Mouse (Mus musculus) liver, embryonic 13.5 days (tissue): ENCODE measurements around the gene Thnsl1. TPM values are rescaled to one million over a fixed set of nuclear protein-coding genes. Genes with fewer than 3 reads are reported as not detected.
A peak's percentile ranks its signal among the peaks of the same experiment; 100 is the strongest.
"Not testable (repeated sequence)": the region's sequence is repeated elsewhere in the genome, so short reads cannot be mapped to it uniquely, and the experiment has no call there.

Experiments
- ATAC-seq: fragments of 200-750 bp; cut with Nextera tagmentation; 2 replicates; pipeline ENCODE4 v1.8.0; 2017; ENCODE audit warnings: low read depth, mild to moderate bottlenecking, moderate number of reproducible peaks, moderate library complexity
- DNase-seq: peaks from one replicate; pipeline ENCODE4 v3.0.0; 2022
- H3K27ac ChIP-seq: fragments of 300-500 bp; sonication (generic); 2 replicates; pipeline ENCODE4 v1.5.1; 2015; ENCODE audit warnings: moderate library complexity, mild to moderate bottlenecking, inconsistent platforms
- H3K27me3 ChIP-seq: fragments of 300-500 bp; sonication (generic); 2 replicates; pipeline ENCODE4 v1.6.1; 2015; ENCODE audit warnings: mild to moderate bottlenecking, inconsistent platforms
- H3K36me3 ChIP-seq: fragments of 300-500 bp; sonication (generic); 2 replicates; pipeline ENCODE4 v1.6.1; 2015; ENCODE audit warnings: mild to moderate bottlenecking, inconsistent platforms
- H3K4me1 ChIP-seq: fragments of 300-500 bp; sonication (generic); replicated peaks from 2 replicates; pipeline ENCODE4 v1.6.1; 2015; ENCODE audit warnings: inconsistent platforms
- H3K4me2 ChIP-seq: fragments of 300-500 bp; sonication (generic); 2 replicates; pipeline ENCODE4 v1.6.1; 2015; ENCODE audit warnings: inconsistent platforms, mild to moderate bottlenecking, moderate library complexity
- H3K4me3 ChIP-seq: fragments of 300-500 bp; sonication (generic); replicated peaks from 2 replicates; pipeline ENCODE4 v1.5.1; 2015; ENCODE audit warnings: mild to moderate bottlenecking, inconsistent platforms
- H3K9ac ChIP-seq: fragments of 300-500 bp; sonication (generic); 2 replicates; pipeline ENCODE4 v1.6.1; 2015; ENCODE audit warnings: mild to moderate bottlenecking, inconsistent platforms
- H3K9me3 ChIP-seq: fragments of 300-500 bp; sonication (generic); replicated peaks from 2 replicates; pipeline ENCODE4 v1.6.1; 2016; ENCODE audit warnings: inconsistent platforms
- WGBS: fragments of 180-500 bp; shearing (Covaris S2); methylation state at CpG from one replicate; pipeline ENCODE4 v1.1.7; 2015; ENCODE audit not compliant: insufficient replicate concordance; 5-methylcytosine and 5-hydroxymethylcytosine counted together
- polyA plus RNA-seq: library from polyadenylated mRNA; unstranded; fragments of >200 nt; fragmentation: Nextera tagmentation; extraction: Ambion mirVana; gene quantifications from 2 replicates; pipeline ENCODE4 v1.2.1, GENCODE M21; 2015

The Thnsl1 gene
- polyA plus RNA-seq, 1 experiment from 2014 or later: 1.7 TPM

- not testable (repeated sequence) for H3K9me3 ChIP-seq, H3K36me3 ChIP-seq, H3K9ac ChIP-seq, H3K27me3 ChIP-seq, ATAC-seq, DNase-seq, H3K27ac ChIP-seq, H3K4me1 ChIP-seq, H3K4me3 ChIP-seq, H3K4me2 ChIP-seq
- WGBS: 42% methylated on average over 4 of the region's 6 CpGs
Measured at GRCm38 (mm10) chr2:21244104-21244503, 38.6 kb downstream of the Thnsl1 start.

- no peak; the same call in 1 of the 2 replicates for ATAC-seq
- no peak overlapping the region for H3K27ac ChIP-seq
Measured at GRCm38 (mm10) chr2:21244986-21245385, 39.5 kb downstream of the Thnsl1 start.

GRCm38 (mm10) chr2:21245477-21246102, 40.1 kb downstream of the Thnsl1 start:
- Histone ChIP-seq H3K9ac (no peak overlapping the region), H3K27me3 (no peaks in the 10 kb centered on the region), H3K9me3 (no peaks in the 10 kb centered on the region), H3K4me1 (no peaks in the 10 kb centered on the region), H3K4me2 (no peak overlapping the region), H3K36me3 (no peaks in the 10 kb centered on the region), H3K4me3 (no peak overlapping the region), H3K27ac (peak overlapping the region; percentile 39; the same call in 1 of the 2 replicates)
- ATAC-seq (peak; percentile 93), DNase-seq (no peak)
- 50% methylated on average over 2 of the region's 2 CpGs for WGBS

More at GRCm38 (mm10) chr2:21244986-21245385, 39.5 kb downstream of the Thnsl1 start:
- 53% methylated on average over 4 of the region's 4 CpGs for WGBS
- no peaks in the 10 kb centered on the region for H3K27me3 ChIP-seq
- no peak overlapping the region for H3K9ac ChIP-seq
- no peaks in the 10 kb centered on the region for H3K9me3 ChIP-seq
- no peaks in the 10 kb centered on the region for H3K36me3 ChIP-seq
- DNase-seq: no peak
- H3K4me1 ChIP-seq: no peaks in the 10 kb centered on the region
- H3K4me3 ChIP-seq: no peak overlapping the region
- no peak overlapping the region for H3K4me2 ChIP-seq

- H3K36me3 ChIP-seq: no peaks in the 10 kb centered on the region
- H3K4me1 ChIP-seq: 0 out of 2 replicates have a peak, but pooled peaks cover 4% of the 10 kb centered on the region
- ATAC-seq (no peak), DNase-seq (no peak)
- H3K9ac ChIP-seq: no peak overlapping the region
- H3K27me3 ChIP-seq: no peaks in the 10 kb centered on the region
- no peak overlapping the region for H3K27ac ChIP-seq
- WGBS: 52% methylated on average over 3 of the region's 3 CpGs
- no peaks in the 10 kb centered on the region for H3K9me3 ChIP-seq
- no peak overlapping the region for H3K4me3 ChIP-seq
- H3K4me2 ChIP-seq: no peak overlapping the region
Measured at GRCm38 (mm10) chr2:21253644-21254043, 48.1 kb downstream of the Thnsl1 start.

- H3K36me3 ChIP-seq: no peaks in the 10 kb centered on the region
- no peaks in the 10 kb centered on the region for H3K27me3 ChIP-seq
- no peak overlapping the region for H3K4me2 ChIP-seq
- 0 out of 2 replicates have a peak, but pooled peaks cover 4% of the 10 kb centered on the region for H3K4me1 ChIP-seq
- DNase-seq: no peak
- no peak overlapping the region for H3K9ac ChIP-seq
- no peak overlapping the region for H3K4me3 ChIP-seq
- H3K27ac ChIP-seq: no peak overlapping the region
- H3K9me3 ChIP-seq: no peaks in the 10 kb centered on the region
- no peak for ATAC-seq
Measured at GRCm38 (mm10) chr2:21254308-21254707, 48.8 kb downstream of the Thnsl1 start.

- Histone ChIP-seq H3K27ac (no peak overlapping the region), H3K4me3 (no peak overlapping the region), H3K9ac (no peak overlapping the region), H3K4me1 (peaks cover 4% of the 10 kb centered on the region; the same call in 1 of the 2 replicates), H3K4me2 (no peak overlapping the region), H3K36me3 (no peaks in the 10 kb centered on the region), H3K27me3 (no peaks in the 10 kb centered on the region), H3K9me3 (no peaks in the 10 kb centered on the region)
- WGBS: 74% methylated on average over 4 of the region's 4 CpGs
- ATAC-seq (no peak), DNase-seq (no peak)
Measured at GRCm38 (mm10) chr2:21258281-21258680, 52.8 kb downstream of the Thnsl1 start.

GRCm38 (mm10) chr2:21259081-21259480, 53.6 kb downstream of the Thnsl1 start:
- WGBS: 42% methylated on average over 5 of the region's 5 CpGs
- Histone ChIP-seq H3K36me3 (no peaks in the 10 kb centered on the region), H3K9ac (no peak overlapping the region), H3K4me3 (no peak overlapping the region), H3K27me3 (no peaks in the 10 kb centered on the region), H3K4me2 (no peak overlapping the region), H3K4me1 (peaks cover 4% of the 10 kb centered on the region; the same call in 1 of the 2 replicates), H3K9me3 (no peaks in the 10 kb centered on the region), H3K27ac (no peak overlapping the region)
- ATAC-seq (peak; percentile 76), DNase-seq (no peak)

- Histone ChIP-seq H3K27me3 (no peaks in the 10 kb centered on the region), H3K4me2 (no peak overlapping the region), H3K4me3 (no peak overlapping the region), H3K27ac (no peak overlapping the region), H3K9ac (no peak overlapping the region), H3K36me3 (no peaks in the 10 kb centered on the region), H3K9me3 (no peaks in the 10 kb centered on the region), H3K4me1 (no peaks in the 10 kb centered on the region; the same call in 1 of the 2 replicates)
- WGBS: 63% methylated on average over 4 of the region's 4 CpGs
- ATAC-seq (no peak), DNase-seq (no peak)
Measured at GRCm38 (mm10) chr2:21260060-21260459, 54.5 kb downstream of the Thnsl1 start.

- no peaks in the 10 kb centered on the region for H3K36me3 ChIP-seq
Measured at GRCm38 (mm10) chr2:21261370-21262006, 56.0 kb downstream of the Thnsl1 start.

GRCm38 (mm10) chr2:21264031-21264430, 58.5 kb downstream of the Thnsl1 start:
- no peaks in the 10 kb centered on the region for H3K27me3 ChIP-seq
- no peak for DNase-seq

More at GRCm38 (mm10) chr2:21261370-21262006, 56.0 kb downstream of the Thnsl1 start:
- ATAC-seq (peak; percentile 72), DNase-seq (peak; percentile 48)
- Histone ChIP-seq H3K27ac (no peak overlapping the region), H3K4me1 (no peaks in the 10 kb centered on the region; the same call in 1 of the 2 replicates), H3K27me3 (no peaks in the 10 kb centered on the region), H3K4me2 (no peak overlapping the region), H3K9ac (no peak overlapping the region), H3K9me3 (no peaks in the 10 kb centered on the region), H3K4me3 (no peak overlapping the region)
- WGBS: 25% methylated on average over 4 of the region's 4 CpGs

More at GRCm38 (mm10) chr2:21264031-21264430, 58.5 kb downstream of the Thnsl1 start:
- WGBS: 69% methylated on average over 4 of the region's 4 CpGs
- H3K9ac ChIP-seq: no peak overlapping the region
- no peak overlapping the region for H3K4me3 ChIP-seq
- H3K4me2 ChIP-seq: no peak overlapping the region
- H3K9me3 ChIP-seq: no peaks in the 10 kb centered on the region
- no peak overlapping the region for H3K27ac ChIP-seq
- no peaks in the 10 kb centered on the region; the same call in 1 of the 2 replicates for H3K4me1 ChIP-seq
- no peak for ATAC-seq
- no peaks in the 10 kb centered on the region for H3K36me3 ChIP-seq
